Mouse (Mus musculus) neural tube, embryonic 14.5 days (tissue): ENCODE results near the gene Dvl2. TPM values are rescaled to one million over a fixed set of nuclear protein-coding genes. Genes with fewer than 3 reads are reported as not detected.

Source experiments
- ATAC-seq: fragments of 200-750 bp; cut with Nextera tagmentation; 2 replicates; pipeline ENCODE4 v1.8.0; 2017; ENCODE audit warnings: low read depth, mild to moderate bottlenecking, moderate TSS enrichment, moderate library complexity
- H3K27ac ChIP-seq: fragments of 300-500 bp; sonication (generic); 2 replicates; pipeline ENCODE4 v1.5.1; 2014; ENCODE audit warnings: low read depth, mild to moderate bottlenecking, control low read depth, low read length, moderate library complexity, mixed read lengths
- H3K27me3 ChIP-seq: fragments of 300-500 bp; sonication (generic); 2 replicates; pipeline ENCODE4 v1.6.1; 2014; ENCODE audit warnings: low read length; ENCODE audit not compliant: control insufficient read depth, insufficient read depth
- H3K36me3 ChIP-seq: fragments of 300-500 bp; sonication (generic); 2 replicates; pipeline ENCODE4 v1.6.1; 2014; ENCODE audit warnings: low read length, mixed read lengths; ENCODE audit not compliant: control insufficient read depth, insufficient read depth
- H3K4me1 ChIP-seq: fragments of 300-500 bp; sonication (generic); 2 replicates; pipeline ENCODE4 v1.6.1; 2014; ENCODE audit warnings: low read length; ENCODE audit not compliant: control insufficient read depth, insufficient read depth
- H3K4me2 ChIP-seq: fragments of 300-500 bp; sonication (generic); 2 replicates; pipeline ENCODE4 v1.6.1; 2014; ENCODE audit warnings: mild to moderate bottlenecking, low read depth, low read length, control low read depth
- H3K4me3 ChIP-seq: fragments of 300-500 bp; sonication (generic); 2 replicates; pipeline ENCODE4 v1.5.1; 2014; ENCODE audit warnings: low read depth, low read length, control low read depth, mixed read lengths
- H3K9ac ChIP-seq: fragments of 300-500 bp; sonication (generic); replicated peaks from 2 replicates; pipeline ENCODE4 v1.6.1; 2014; ENCODE audit warnings: low read depth, mild to moderate bottlenecking, control low read depth, low read length, mixed read lengths
- H3K9me3 ChIP-seq: fragments of 300-500 bp; sonication (generic); 2 replicates; pipeline ENCODE4 v1.6.1; 2016; ENCODE audit warnings: low read length; ENCODE audit not compliant: control insufficient read depth
- WGBS: fragments of 180-500 bp; shearing (Covaris S2); extraction: QIAGEN DNeasy Blood & Tissue Kit; methylation state at CpG from one replicate; pipeline ENCODE4 v1.1.7; 2014; 5-methylcytosine and 5-hydroxymethylcytosine counted together
- polyA plus RNA-seq: library from polyadenylated mRNA; unstranded; fragments of >200 nt; fragmentation: Nextera tagmentation; extraction: Ambion mirVana; gene quantifications from 2 replicates; pipeline ENCODE4 v1.2.1, GENCODE M21; 2014

Dvl2 gene
- polyA plus RNA-seq, 1 experiment from 2014 or later = 19.0 TPM

GRCm38 (mm10) chr11:69965271-69966005 lies 35.0 kb upstream of the Dvl2 start:
- peak overlapping the region; percentile 21; the same call in 1 of the 2 replicates for H3K4me3 ChIP-seq

GRCm38 (mm10) chr11:69966006-69966859 lies 34.2 kb upstream of the Dvl2 start:
- ATAC-seq = no peak
- Histone ChIP-seq H3K4me2 (peak overlapping the region; percentile 38), H3K36me3 (peaks cover 19% of the 10 kb centered on the region), H3K9ac (0 out of 2 replicates have a peak overlapping the region, but pooled peaks have one; percentile 28), H3K27ac (no peak overlapping the region), H3K4me3 (peak overlapping the region; percentile 21; the same call in 1 of the 2 replicates), H3K9me3 (no peaks in the 10 kb centered on the region), H3K4me1 (peaks cover 9% of the 10 kb centered on the region; the same call in 1 of the 2 replicates), H3K27me3 (peaks cover 48% of the 10 kb centered on the region)
- under 1% methylated on average over 55 of the region's 59 CpGs for WGBS

More at GRCm38 (mm10) chr11:69965271-69966005, 35.0 kb upstream of the Dvl2 start:
- Histone ChIP-seq H3K9me3 (no peaks in the 10 kb centered on the region), H3K36me3 (peaks cover 16% of the 10 kb centered on the region), H3K27me3 (peaks cover 48% of the 10 kb centered on the region), H3K4me2 (no peak overlapping the region), H3K27ac (no peak overlapping the region), H3K4me1 (peaks cover 9% of the 10 kb centered on the region; the same call in 1 of the 2 replicates), H3K9ac (no peak overlapping the region)
- ATAC-seq = no peak
- 2% methylated on average over 49 of the region's 49 CpGs for WGBS

GRCm38 (mm10) chr11:69966860-69967517 lies 33.4 kb upstream of the Dvl2 start:
- Histone ChIP-seq H3K9ac (no peak overlapping the region), H3K9me3 (no peaks in the 10 kb centered on the region), H3K27ac (no peak overlapping the region), H3K36me3 (peaks cover 19% of the 10 kb centered on the region), H3K4me2 (peak overlapping the region; percentile 38), H3K4me1 (peaks cover 9% of the 10 kb centered on the region; the same call in 1 of the 2 replicates), H3K4me3 (peak overlapping the region; percentile 21; the same call in 1 of the 2 replicates), H3K27me3 (peaks cover 48% of the 10 kb centered on the region)
- 37% methylated on average over 15 of the region's 17 CpGs for WGBS
- no peak for ATAC-seq

GRCm38 (mm10) chr11:69968793-69969192 lies 31.6 kb upstream of the Dvl2 start:
- no peaks in the 10 kb centered on the region for H3K9me3 ChIP-seq
- H3K36me3 ChIP-seq = peaks cover 23% of the 10 kb centered on the region
- ATAC-seq = no peak

GRCm38 (mm10) chr11:69970222-69970621 lies 30.2 kb upstream of the Dvl2 start:
- H3K9me3 ChIP-seq = no peaks in the 10 kb centered on the region
- H3K36me3 ChIP-seq = peaks cover 35% of the 10 kb centered on the region
- peaks cover 6% of the 10 kb centered on the region; the same call in 1 of the 2 replicates for H3K4me1 ChIP-seq

More at GRCm38 (mm10) chr11:69968793-69969192, 31.6 kb upstream of the Dvl2 start:
- H3K27me3 ChIP-seq = peaks cover 38% of the 10 kb centered on the region
- no peak overlapping the region for H3K27ac ChIP-seq
- WGBS = 82% methylated on average over 4 of the region's 4 CpGs
- no peak overlapping the region for H3K4me3 ChIP-seq
- H3K4me1 ChIP-seq = peaks cover 9% of the 10 kb centered on the region; the same call in 1 of the 2 replicates
- H3K4me2 ChIP-seq = no peak overlapping the region
- no peak overlapping the region for H3K9ac ChIP-seq

GRCm38 (mm10) chr11:69970775-69971174 lies 29.6 kb upstream of the Dvl2 start:
- Histone ChIP-seq H3K36me3 (peaks cover 36% of the 10 kb centered on the region), H3K9ac (no peak overlapping the region), H3K4me2 (no peak overlapping the region), H3K27ac (no peak overlapping the region), H3K4me1 (peaks cover 4% of the 10 kb centered on the region; the same call in 1 of the 2 replicates), H3K9me3 (no peaks in the 10 kb centered on the region), H3K4me3 (no peak overlapping the region), H3K27me3 (peaks cover 20% of the 10 kb centered on the region)
- 88% methylated on average over 3 of the region's 3 CpGs for WGBS
- no peak for ATAC-seq

More at GRCm38 (mm10) chr11:69970222-69970621, 30.2 kb upstream of the Dvl2 start:
- WGBS = 90% methylated on average over 6 of the region's 6 CpGs
- Histone ChIP-seq H3K9ac (no peak overlapping the region), H3K4me2 (no peak overlapping the region), H3K27me3 (peaks cover 25% of the 10 kb centered on the region), H3K27ac (no peak overlapping the region), H3K4me3 (no peak overlapping the region)
- ATAC-seq = no peak

GRCm38 (mm10) chr11:69974907-69975306 lies 25.5 kb upstream of the Dvl2 start:
- Histone ChIP-seq H3K4me3 (no peak overlapping the region), H3K9ac (no peak overlapping the region), H3K9me3 (no peaks in the 10 kb centered on the region), H3K36me3 (peaks cover 26% of the 10 kb centered on the region), H3K4me1 (peaks cover 4% of the 10 kb centered on the region; the same call in 1 of the 2 replicates), H3K4me2 (no peak overlapping the region), H3K27ac (no peak overlapping the region), H3K27me3 (no peaks in the 10 kb centered on the region)
- WGBS = 92% methylated on average over 2 of the region's 2 CpGs
- ATAC-seq = no peak

- Histone ChIP-seq H3K9me3 (no peaks in the 10 kb centered on the region), H3K4me2 (no peak overlapping the region), H3K4me3 (no peak overlapping the region), H3K27ac (no peak overlapping the region), H3K36me3 (peaks cover 21% of the 10 kb centered on the region), H3K9ac (no peak overlapping the region), H3K27me3 (no peaks in the 10 kb centered on the region), H3K4me1 (peaks cover 4% of the 10 kb centered on the region; the same call in 1 of the 2 replicates)
- 88% methylated on average over 4 of the region's 4 CpGs for WGBS
- no peak for ATAC-seq
These were observed 24.1 kb upstream of the Dvl2 start for GRCm38 (mm10) chr11:69976271-69976670.
